Mouse (Mus musculus): ENCODE measurements around the gene Tmpo. TPM values are rescaled to one million over a fixed set of nuclear protein-coding genes. Genes with fewer than 3 reads are reported as not detected.

The Tmpo gene
- polyA plus RNA-seq, 1 experiment from 2014 or later, result 456 TPM

DNA sequence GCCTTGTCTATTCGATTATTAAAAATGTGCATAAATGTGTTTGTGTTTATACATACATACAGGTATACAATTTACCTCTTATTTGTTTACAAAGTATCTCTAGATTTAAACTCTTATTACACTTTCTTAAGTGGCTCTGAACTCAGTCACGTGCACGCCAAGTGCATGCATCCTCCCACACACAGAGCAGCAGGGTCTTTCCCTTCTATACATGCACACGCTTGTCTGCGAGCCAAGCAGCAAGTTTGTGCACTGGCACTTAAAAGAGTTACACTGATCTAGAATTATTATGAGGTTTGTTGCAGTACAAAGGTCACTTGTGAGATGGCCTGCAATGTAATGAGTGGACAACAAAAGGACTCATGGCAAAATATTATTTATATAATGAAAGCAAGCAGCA is 20.1 kb downstream of the Tmpo start:
- no peak for ATAC-seq (replicated peaks; ENCODE audit: low FRiP score)
- Histone ChIP-seq H3K9me3 (ENCODE audit: control insufficient read depth, low read length) (no peaks in the 10 kb centered on the region), H3K36me3 (ENCODE audit: control insufficient read depth, insufficient read depth, low read length) (peaks cover 26% of the 10 kb centered on the region), H3K27ac (ENCODE audit: low read depth, low read length) (no peak overlapping the region), H3K4me2 (ENCODE audit: low read depth, low read length, severe bottlenecking) (no peak overlapping the region), H3K4me3 (ENCODE audit: low read depth, low read length) (no peak overlapping the region), H3K9ac (ENCODE audit: low read length) (no peak overlapping the region), H3K27me3 (ENCODE audit: control insufficient read depth, insufficient read depth, low read length) (no peaks in the 10 kb centered on the region), H3K4me1 (replicated peaks; ENCODE audit: control insufficient read depth, insufficient read depth, low read length) (no peaks in the 10 kb centered on the region)
- DNase-seq (ENCODE audit: low spot score), result peak; percentile 8
- 96% methylated on average over 5 of the region's 5 CpGs for WGBS

DNA sequence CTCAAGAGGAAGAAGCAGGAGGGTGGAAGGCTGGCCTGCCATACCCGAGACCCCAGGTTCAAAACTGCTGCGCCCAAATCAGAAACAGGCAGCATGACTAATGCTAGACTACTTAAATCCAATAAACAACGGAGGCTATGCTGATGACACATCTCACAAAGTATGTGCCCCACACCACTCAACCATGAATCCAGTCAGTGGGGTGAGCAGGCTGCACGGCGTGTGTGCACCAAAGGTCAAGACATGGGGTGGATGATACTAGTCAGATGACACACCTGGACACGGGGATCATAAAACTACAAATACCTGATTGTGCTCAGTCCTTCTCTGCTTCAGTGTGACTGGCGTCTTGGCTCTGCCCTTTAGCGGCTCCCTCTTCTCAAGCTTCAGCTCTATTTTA is 22.7 kb downstream of the Tmpo start:
- 88% methylated on average over 8 of the region's 8 CpGs for WGBS
- Histone ChIP-seq H3K4me1 (replicated peaks; ENCODE audit: control insufficient read depth, insufficient read depth, low read length) (no peaks in the 10 kb centered on the region), H3K27me3 (ENCODE audit: control insufficient read depth, insufficient read depth, low read length) (no peaks in the 10 kb centered on the region), H3K36me3 (ENCODE audit: control insufficient read depth, insufficient read depth, low read length) (peaks cover 18% of the 10 kb centered on the region), H3K4me2 (ENCODE audit: low read depth, low read length, severe bottlenecking) (no peak overlapping the region), H3K4me3 (ENCODE audit: low read depth, low read length) (no peak overlapping the region), H3K27ac (ENCODE audit: low read depth, low read length) (no peak overlapping the region), H3K9me3 (ENCODE audit: control insufficient read depth, low read length) (no peaks in the 10 kb centered on the region), H3K9ac (ENCODE audit: low read length) (no peak overlapping the region)
- ATAC-seq (replicated peaks; ENCODE audit: low FRiP score) (no peak), DNase-seq (ENCODE audit: low spot score) (peak; percentile 44)

DNA sequence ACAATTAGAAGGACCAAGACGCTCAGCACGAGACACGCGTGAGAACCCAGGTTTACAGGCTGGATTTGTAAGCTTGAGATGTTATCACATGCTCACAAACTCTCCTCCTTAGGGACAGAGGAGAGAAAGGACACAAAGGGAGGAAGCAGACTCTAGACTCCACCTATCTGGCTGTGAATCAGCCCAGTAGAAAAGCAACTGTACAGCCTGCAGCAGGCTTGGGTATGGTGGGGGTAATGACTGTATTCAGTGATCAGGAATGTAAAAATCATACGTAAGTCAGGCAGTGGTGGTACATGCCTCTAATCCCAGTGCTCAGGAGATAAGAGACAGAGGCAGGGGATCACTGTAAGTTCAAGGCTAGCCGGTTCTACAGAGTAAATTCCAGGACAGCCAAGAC is 24.8 kb downstream of the Tmpo start:
- no peaks in the 10 kb centered on the region for H3K9me3 ChIP-seq (ENCODE audit: control insufficient read depth, low read length)
- H3K4me1 ChIP-seq (replicated peaks; ENCODE audit: control insufficient read depth, insufficient read depth, low read length), result no peaks in the 10 kb centered on the region
- no peaks in the 10 kb centered on the region for H3K27me3 ChIP-seq (ENCODE audit: control insufficient read depth, insufficient read depth, low read length)
- H3K4me2 ChIP-seq (ENCODE audit: low read depth, low read length, severe bottlenecking), result no peak overlapping the region
- DNase-seq (ENCODE audit: low spot score), result peak; percentile 35
- H3K4me3 ChIP-seq (ENCODE audit: low read depth, low read length), result no peak overlapping the region
- 92% methylated on average over 6 of the region's 6 CpGs for WGBS
- no peaks in the 10 kb centered on the region; the same call in 1 of the 2 replicates for H3K36me3 ChIP-seq (ENCODE audit: control insufficient read depth, insufficient read depth, low read length)
- H3K27ac ChIP-seq (ENCODE audit: low read depth, low read length), result no peak overlapping the region
- no peak overlapping the region for H3K9ac ChIP-seq (ENCODE audit: low read length)
- ATAC-seq (replicated peaks; ENCODE audit: low FRiP score), result no peak

DNA sequence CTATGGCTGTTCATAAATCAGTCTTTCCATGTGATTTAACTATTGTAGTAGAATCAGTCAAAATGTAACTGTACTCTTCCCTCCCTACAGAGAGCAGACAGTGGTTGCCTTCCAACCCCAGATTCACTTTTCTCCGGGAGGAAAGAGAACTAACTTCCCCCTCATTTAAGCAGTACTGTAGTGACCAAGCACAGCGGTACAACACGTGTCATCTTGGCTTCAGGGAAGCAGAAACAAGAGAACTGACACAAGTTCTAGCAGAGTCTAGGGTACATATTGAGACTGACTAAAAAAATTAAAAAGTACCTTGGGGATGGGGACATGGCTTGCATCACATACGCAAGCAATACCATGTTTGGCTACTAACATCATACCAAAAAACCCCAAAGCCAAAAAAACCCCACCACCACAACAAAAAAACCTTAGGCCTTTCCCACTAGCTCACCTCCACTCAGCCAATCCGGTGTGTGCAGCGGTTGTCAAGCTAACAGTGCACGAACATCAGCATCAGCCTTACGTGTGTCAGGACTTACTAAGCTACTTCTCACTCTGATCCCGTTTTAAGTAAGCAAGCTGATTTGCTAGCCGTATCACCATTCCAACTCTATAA is 27.1 kb downstream of the Tmpo start:
- ATAC-seq (replicated peaks; ENCODE audit: low FRiP score) (no peak), DNase-seq (ENCODE audit: low spot score) (no peak)
- no peak overlapping the region for H3K4me3 ChIP-seq (ENCODE audit: low read depth, low read length)
- H3K4me2 ChIP-seq (ENCODE audit: low read depth, low read length, severe bottlenecking), result no peak overlapping the region
- WGBS, result 91% methylated on average over 10 of the region's 10 CpGs
- peaks cover 9% of the 10 kb centered on the region; the same call in 1 of the 2 replicates for H3K36me3 ChIP-seq (ENCODE audit: control insufficient read depth, insufficient read depth, low read length)
- H3K27me3 ChIP-seq (ENCODE audit: control insufficient read depth, insufficient read depth, low read length), result no peaks in the 10 kb centered on the region
- no peak overlapping the region for H3K9ac ChIP-seq (ENCODE audit: low read length)
- H3K4me1 ChIP-seq (replicated peaks; ENCODE audit: control insufficient read depth, insufficient read depth, low read length), result no peaks in the 10 kb centered on the region
- no peaks in the 10 kb centered on the region for H3K9me3 ChIP-seq (ENCODE audit: control insufficient read depth, low read length)
- no peak overlapping the region for H3K27ac ChIP-seq (ENCODE audit: low read depth, low read length)

DNA sequence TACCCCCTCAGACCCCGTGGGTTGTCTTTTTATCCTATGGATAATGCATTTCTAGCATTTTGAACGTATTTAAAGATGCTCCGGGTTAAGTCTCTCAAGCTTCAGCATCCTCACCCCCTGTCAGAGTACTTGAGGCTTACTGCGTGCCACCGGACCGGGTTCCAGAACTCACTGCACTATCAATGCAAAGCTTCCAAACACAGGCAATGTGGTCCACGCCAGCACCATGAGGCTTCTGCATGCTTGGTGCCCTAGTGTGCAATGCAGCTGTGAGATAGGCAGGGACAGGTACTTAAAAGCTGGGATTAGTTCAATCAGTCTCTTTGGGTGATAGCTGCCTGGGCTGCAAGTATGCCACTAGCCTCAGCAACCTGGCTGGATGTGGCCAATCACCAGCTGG is 35.7 kb downstream of the Tmpo start:
- Histone ChIP-seq H3K9ac (ENCODE audit: low read length) (no peak overlapping the region), H3K9me3 (ENCODE audit: control insufficient read depth, low read length) (no peaks in the 10 kb centered on the region), H3K4me1 (replicated peaks; ENCODE audit: control insufficient read depth, insufficient read depth, low read length) (no peaks in the 10 kb centered on the region), H3K36me3 (ENCODE audit: control insufficient read depth, insufficient read depth, low read length) (peaks cover 14% of the 10 kb centered on the region; the same call in 1 of the 2 replicates), H3K27ac (ENCODE audit: low read depth, low read length) (no peak overlapping the region), H3K27me3 (ENCODE audit: control insufficient read depth, insufficient read depth, low read length) (no peaks in the 10 kb centered on the region), H3K4me2 (ENCODE audit: low read depth, low read length, severe bottlenecking) (no peak overlapping the region), H3K4me3 (ENCODE audit: low read depth, low read length) (no peak overlapping the region)
- ATAC-seq (replicated peaks; ENCODE audit: low FRiP score) (peak; percentile 25; the same call in 1 of the 2 replicates), DNase-seq (ENCODE audit: low spot score) (no peak)
- WGBS, result 94% methylated on average over 7 of the region's 7 CpGs

DNA sequence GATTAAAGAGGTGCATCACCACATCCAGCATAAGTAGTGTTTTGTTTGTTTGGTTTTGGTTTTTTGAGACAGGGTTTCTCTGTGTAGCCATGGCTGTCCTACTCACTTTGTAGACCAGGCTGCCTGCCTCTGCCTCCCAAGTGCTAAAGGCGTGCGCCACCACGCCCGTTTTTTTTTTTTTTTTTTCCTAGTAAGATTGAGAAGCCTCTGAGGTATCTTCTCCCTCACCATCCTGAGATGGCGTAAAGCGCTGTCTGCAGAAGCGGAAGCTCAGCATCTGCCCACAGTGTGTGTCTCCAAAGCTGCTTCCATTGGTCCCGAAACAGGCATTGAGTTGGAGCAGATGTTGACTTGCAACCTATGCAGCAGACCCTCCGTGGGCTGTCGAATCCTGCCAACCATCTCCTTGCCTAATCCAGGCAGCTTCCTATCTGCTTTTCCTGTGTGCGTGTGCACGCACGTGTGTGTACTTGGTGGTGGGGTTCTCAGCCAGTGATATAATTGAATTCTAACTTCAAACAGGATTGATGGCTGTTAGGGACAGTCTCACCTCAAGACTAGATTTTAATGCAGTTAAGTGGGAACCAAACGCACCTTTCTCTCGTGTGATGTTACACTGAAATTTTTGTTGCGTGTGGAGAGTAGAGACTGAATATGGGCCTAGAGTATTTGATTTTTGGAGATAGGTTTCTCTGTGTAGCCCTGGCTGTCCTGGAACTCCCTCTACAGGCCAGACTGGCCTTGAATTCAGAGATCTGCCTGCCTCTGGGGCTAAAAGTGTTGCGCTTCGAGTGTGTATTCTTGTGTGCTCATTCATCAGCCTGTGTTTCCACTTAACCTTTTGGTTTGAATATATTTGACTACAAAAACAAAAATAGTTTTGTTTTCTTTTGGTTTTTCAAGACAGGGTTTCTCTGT is 37.5 kb downstream of the Tmpo start:
- no peak overlapping the region for H3K4me2 ChIP-seq (ENCODE audit: low read depth, low read length, severe bottlenecking)
- H3K27me3 ChIP-seq (ENCODE audit: control insufficient read depth, insufficient read depth, low read length), result no peaks in the 10 kb centered on the region
- H3K36me3 ChIP-seq (ENCODE audit: control insufficient read depth, insufficient read depth, low read length), result peaks cover 8% of the 10 kb centered on the region; the same call in 1 of the 2 replicates
- no peak overlapping the region for H3K27ac ChIP-seq (ENCODE audit: low read depth, low read length)
- H3K9me3 ChIP-seq (ENCODE audit: control insufficient read depth, low read length), result no peaks in the 10 kb centered on the region
- WGBS, result 80% methylated on average over 18 of the region's 18 CpGs
- no peak overlapping the region for H3K9ac ChIP-seq (ENCODE audit: low read length)
- H3K4me1 ChIP-seq (replicated peaks; ENCODE audit: control insufficient read depth, insufficient read depth, low read length), result no peaks in the 10 kb centered on the region
- H3K4me3 ChIP-seq (ENCODE audit: low read depth, low read length), result no peak overlapping the region
- ATAC-seq (replicated peaks; ENCODE audit: low FRiP score), result no peak
- peak; percentile 61 for DNase-seq (ENCODE audit: low spot score)

DNA sequence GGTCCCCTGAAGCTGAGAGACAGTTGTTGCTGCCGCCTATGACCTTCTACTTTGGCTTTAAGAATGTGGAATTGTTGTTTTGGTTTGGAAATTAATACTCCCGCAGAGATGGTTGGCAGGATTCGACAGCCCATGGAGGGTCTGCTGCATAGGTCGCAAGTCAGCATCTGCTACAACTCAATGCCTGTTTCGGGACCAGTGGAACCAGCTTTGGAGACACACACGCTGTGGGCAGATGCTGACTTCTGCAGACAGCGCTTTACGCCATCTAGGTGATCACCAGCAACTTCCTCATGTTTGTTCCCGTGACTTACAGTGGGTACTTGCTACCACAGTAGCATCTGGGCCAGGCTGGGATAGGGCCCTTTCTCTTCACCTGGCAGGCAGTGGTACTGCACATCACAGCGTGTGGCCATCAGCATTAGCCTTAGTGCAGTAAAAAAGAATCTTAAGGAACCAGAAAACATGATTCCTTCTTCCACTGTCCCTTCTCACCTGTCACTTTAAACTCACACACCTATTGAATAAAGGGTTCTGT is 38.4 kb downstream of the Tmpo start:
- no peak overlapping the region for H3K9ac ChIP-seq (ENCODE audit: low read length)
- no peaks in the 10 kb centered on the region for H3K4me1 ChIP-seq (replicated peaks; ENCODE audit: control insufficient read depth, insufficient read depth, low read length)
- DNase-seq (ENCODE audit: low spot score) (no peak), ATAC-seq (replicated peaks; ENCODE audit: low FRiP score) (no peak)
- peaks cover 8% of the 10 kb centered on the region; the same call in 1 of the 2 replicates for H3K36me3 ChIP-seq (ENCODE audit: control insufficient read depth, insufficient read depth, low read length)
- no peak overlapping the region for H3K4me3 ChIP-seq (ENCODE audit: low read depth, low read length)
- H3K27ac ChIP-seq (ENCODE audit: low read depth, low read length), result no peak overlapping the region
- no peaks in the 10 kb centered on the region for H3K9me3 ChIP-seq (ENCODE audit: control insufficient read depth, low read length)
- WGBS, result 77% methylated on average over 10 of the region's 10 CpGs
- no peaks in the 10 kb centered on the region for H3K27me3 ChIP-seq (ENCODE audit: control insufficient read depth, insufficient read depth, low read length)
- no peak overlapping the region for H3K4me2 ChIP-seq (ENCODE audit: low read depth, low read length, severe bottlenecking)

DNA sequence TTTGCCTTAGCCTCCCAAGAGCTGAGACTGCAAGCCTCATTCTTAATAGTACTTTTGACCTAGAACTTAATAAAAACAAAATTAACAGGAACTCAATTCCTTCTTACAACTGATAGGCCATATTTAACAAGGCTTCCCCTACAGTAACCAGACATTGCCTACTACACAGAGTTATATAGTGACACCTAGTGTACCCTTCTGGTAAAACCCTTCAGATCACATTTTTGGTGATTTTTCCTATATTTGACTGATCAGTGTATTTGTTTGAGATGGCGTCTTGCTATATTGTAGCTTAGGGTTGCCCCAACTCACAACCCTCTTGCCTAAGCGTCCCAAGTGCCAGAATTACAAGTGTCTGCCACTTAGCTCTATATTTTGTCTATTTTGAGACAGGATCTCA is 39.6 kb downstream of the Tmpo start:
- peaks cover 3% of the 10 kb centered on the region; the same call in 1 of the 2 replicates for H3K36me3 ChIP-seq (ENCODE audit: control insufficient read depth, insufficient read depth, low read length)
- no peaks in the 10 kb centered on the region for H3K27me3 ChIP-seq (ENCODE audit: control insufficient read depth, insufficient read depth, low read length)
- H3K4me2 ChIP-seq (ENCODE audit: low read depth, low read length, severe bottlenecking), result no peak overlapping the region
- H3K4me3 ChIP-seq (ENCODE audit: low read depth, low read length), result no peak overlapping the region
- H3K4me1 ChIP-seq (replicated peaks; ENCODE audit: control insufficient read depth, insufficient read depth, low read length), result no peaks in the 10 kb centered on the region
- no peak overlapping the region for H3K9ac ChIP-seq (ENCODE audit: low read length)
- 49% methylated on average over 2 of the region's 2 CpGs for WGBS
- no peak overlapping the region for H3K27ac ChIP-seq (ENCODE audit: low read depth, low read length)
- no peaks in the 10 kb centered on the region for H3K9me3 ChIP-seq (ENCODE audit: control insufficient read depth, low read length)
- DNase-seq (ENCODE audit: low spot score), result no peak
- no peak for ATAC-seq (replicated peaks; ENCODE audit: low FRiP score)

Data from forebrain, embryonic 11.5 days (tissue).